Comparison of ENCODE assay signal across 7 mouse cellular contexts in the genomic region with DNA sequence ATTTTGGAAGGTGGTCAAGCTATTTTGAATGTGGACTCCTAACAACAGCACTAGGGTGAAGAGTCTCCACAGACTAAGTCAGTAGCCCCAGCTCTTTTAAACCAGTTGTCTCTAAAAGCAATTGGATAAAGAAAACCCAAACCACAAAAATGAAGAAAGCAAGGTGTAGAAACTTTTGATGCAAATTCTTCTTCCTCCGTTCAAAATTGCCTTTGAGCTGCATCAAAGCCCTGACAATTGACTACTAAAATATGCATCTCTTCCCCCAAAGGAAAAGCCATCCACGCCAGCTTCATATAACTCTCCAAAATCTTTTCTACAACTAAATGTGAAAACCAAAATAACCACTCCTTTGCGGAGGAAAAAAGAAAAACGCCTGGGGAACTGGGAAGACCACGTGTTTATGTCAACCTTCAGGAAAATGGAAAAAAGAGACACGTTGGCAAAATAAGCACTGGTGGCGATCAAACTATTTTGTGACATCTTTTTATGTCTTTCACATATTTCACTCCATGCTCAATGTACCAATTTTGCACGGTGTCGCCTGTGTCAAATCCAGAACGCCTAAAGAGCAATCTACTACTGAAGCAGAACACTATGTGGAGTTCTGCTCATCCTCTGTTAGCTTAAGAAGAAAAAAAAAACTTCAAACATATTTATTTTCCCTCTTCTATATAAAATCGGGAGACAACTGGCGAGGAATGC. TPM values are rescaled to one million over a fixed set of nuclear protein-coding genes. Genes with fewer than 3 reads are reported as not detected.
DNase-seq lines count a peak whose midpoint lies in the region; ATAC-seq lines count a peak whose summit lies in the region.

No protein-coding gene starts in this region.

- WGBS in forebrain, embryonic 13.5 days: 16% methylated on average over 12 of the region's 12 CpGs
- WGBS in limb, embryonic 13.5 days: 8% methylated on average over 12 of the region's 12 CpGs
- 10% methylated on average over 12 of the region's 12 CpGs for WGBS in stomach, embryonic 15.5 days

- peak overlapping the region; percentile 83 for H3K4me2 ChIP-seq in forebrain, embryonic 13.5 days
- peak overlapping the region; percentile 76 for H3K4me2 ChIP-seq in limb, embryonic 13.5 days (replicated peaks)
- peak overlapping the region; percentile 75 for H3K4me2 ChIP-seq in stomach, embryonic 15.5 days

- DNase-seq in thymus, postnatal 0 days (ENCODE audit: low spot score): peak; percentile 41
- no peak for DNase-seq in thymus, postnatal 36 days
- no peak for DNase-seq in adrenal gland, postnatal 14 days
- no peak for DNase-seq in layer of hippocampus, adult 11-12 months (ENCODE audit: low spot score)

- H3K9me3 ChIP-seq in forebrain, embryonic 13.5 days (replicated peaks): no peaks in the 10 kb centered on the region
- no peaks in the 10 kb centered on the region for H3K9me3 ChIP-seq in limb, embryonic 13.5 days
- H3K9me3 ChIP-seq in stomach, embryonic 15.5 days: no peaks in the 10 kb centered on the region

- H3K4me1 ChIP-seq in forebrain, embryonic 13.5 days: peaks cover 17% of the 10 kb centered on the region
- H3K4me1 ChIP-seq in limb, embryonic 13.5 days: peaks cover 39% of the 10 kb centered on the region
- peaks cover 3% of the 10 kb centered on the region; the same call in 1 of the 2 replicates for H3K4me1 ChIP-seq in stomach, embryonic 15.5 days

- H3K27ac ChIP-seq in forebrain, embryonic 13.5 days: 0 out of 2 replicates have a peak overlapping the region, but pooled peaks have one; percentile 87
- no peak overlapping the region; the same call in 1 of the 2 replicates for H3K27ac ChIP-seq in limb, embryonic 13.5 days
- peak overlapping the region; percentile 82 for H3K27ac ChIP-seq in stomach, embryonic 15.5 days

- H3K4me3 ChIP-seq in forebrain, embryonic 13.5 days: peak overlapping the region; percentile 82
- H3K4me3 ChIP-seq in limb, embryonic 13.5 days: peak overlapping the region; percentile 88
- H3K4me3 ChIP-seq in stomach, embryonic 15.5 days (replicated peaks): peak overlapping the region; percentile 59

- no peaks in the 10 kb centered on the region for H3K36me3 ChIP-seq in forebrain, embryonic 13.5 days (ENCODE audit: poor library complexity, severe bottlenecking)
- no peaks in the 10 kb centered on the region for H3K36me3 ChIP-seq in limb, embryonic 13.5 days
- H3K36me3 ChIP-seq in stomach, embryonic 15.5 days: no peaks in the 10 kb centered on the region

- no peak for ATAC-seq in forebrain, embryonic 13.5 days
- no peak for ATAC-seq in limb, embryonic 13.5 days (ENCODE audit: low FRiP score, low read depth)
- ATAC-seq in stomach, embryonic 15.5 days (ENCODE audit: insufficient read depth, low FRiP score, low read depth): no peak

- H3K9ac ChIP-seq in forebrain, embryonic 13.5 days: peak overlapping the region; percentile 91
- peak overlapping the region; percentile 96 for H3K9ac ChIP-seq in limb, embryonic 13.5 days
- no peak overlapping the region for H3K9ac ChIP-seq in stomach, embryonic 15.5 days

- peaks cover 5% of the 10 kb centered on the region; the same call in 1 of the 2 replicates for H3K27me3 ChIP-seq in forebrain, embryonic 13.5 days
- H3K27me3 ChIP-seq in limb, embryonic 13.5 days: no peaks in the 10 kb centered on the region
- H3K27me3 ChIP-seq in stomach, embryonic 15.5 days (replicated peaks): no peaks in the 10 kb centered on the region

RNA-seq across cellular contexts. Expression of gene Parp8, which starts 1.8 kb away (rescaled TPM):
- polyA plus RNA-seq in thymus, postnatal 0 days (2015; fragmentation: Nextera tagmentation; extraction: Ambion mirVana): 9.8 TPM in 2 replicates
- polyA plus RNA-seq in forebrain, embryonic 13.5 days (2015; fragmentation: Nextera tagmentation; extraction: Ambion mirVana): 10.8 and 14.4 TPM in 2 replicates
- 19.6 and 21.8 TPM in 2 replicates for polyA plus RNA-seq in limb, embryonic 13.5 days (2015; fragmentation: Nextera tagmentation; extraction: Ambion mirVana)
- polyA plus RNA-seq in stomach, embryonic 15.5 days (2015; fragmentation: Nextera tagmentation; extraction: Ambion mirVana): 14.1 and 15.7 TPM in 2 replicates
- 9.2 and 12.2 TPM in 2 replicates for total RNA-seq in adrenal gland, postnatal 14 days (2021)
